Mouse (Mus musculus) c-Kit-positive CD71-negative TER-119-negative erythroid progenitor cells, embryonic 14.5 days (primary cell): Measurements from ENCODE around the gene Efcab3.
"Not testable (repeated sequence)": the region's sequence is repeated elsewhere in the genome, so short reads cannot be mapped to it uniquely, and the experiment has no call there.

ENCODE experiments used
- DNase-seq: peaks from one replicate; pipeline ENCODE4 v3.0.0-alpha.2; 2013; ENCODE audit warnings: low read depth

The Efcab3 gene

DNA sequence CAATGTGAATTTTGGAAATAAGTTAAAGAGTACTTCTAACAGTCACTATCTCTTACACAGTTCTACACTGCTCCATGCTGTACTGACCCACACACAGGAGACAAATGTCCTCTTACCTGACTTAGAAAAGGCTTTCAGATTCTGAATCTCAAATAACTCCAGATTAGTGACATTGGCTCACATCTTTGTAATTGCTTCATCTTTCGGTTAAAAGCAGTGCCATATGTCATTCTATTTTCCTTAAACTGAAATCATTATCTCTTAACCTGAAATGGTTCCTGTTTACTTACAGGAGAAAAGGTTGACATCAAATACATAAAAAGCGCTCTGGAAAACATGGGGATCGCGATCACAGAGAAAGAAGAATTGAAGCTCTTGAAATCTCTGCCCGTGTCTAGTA, at the start of gene Efcab3:
TSS of gene Efcab3 (plus strand) at position 301 of the 400 bp plus-strand sequence.
- no peak for DNase-seq

DNA sequence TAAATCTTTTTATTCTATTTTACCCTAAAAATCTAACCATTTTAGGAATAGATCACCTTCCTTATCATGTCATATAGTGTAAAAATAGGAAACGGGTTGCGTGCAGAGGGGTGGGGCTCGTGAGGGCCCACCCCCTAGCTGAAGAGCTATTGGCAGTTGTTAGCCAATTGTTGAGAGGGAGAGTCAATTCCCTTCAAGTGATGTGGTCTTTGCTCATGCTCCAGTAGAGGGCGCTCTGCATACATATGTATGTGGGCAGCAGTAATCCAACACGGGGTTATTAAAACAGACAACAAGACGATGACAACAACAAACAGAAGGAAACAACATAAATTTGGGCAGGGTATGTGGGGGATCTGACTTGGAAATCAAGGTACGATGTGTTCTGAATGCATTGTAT, 42.3 kb upstream of the Efcab3 start:
- peak; percentile 34 for DNase-seq

- peak; percentile 30 for DNase-seq
Observed at GRCm38 (mm10) chr11:105028744-105029348, 34.5 kb upstream of the Efcab3 start.

DNA sequence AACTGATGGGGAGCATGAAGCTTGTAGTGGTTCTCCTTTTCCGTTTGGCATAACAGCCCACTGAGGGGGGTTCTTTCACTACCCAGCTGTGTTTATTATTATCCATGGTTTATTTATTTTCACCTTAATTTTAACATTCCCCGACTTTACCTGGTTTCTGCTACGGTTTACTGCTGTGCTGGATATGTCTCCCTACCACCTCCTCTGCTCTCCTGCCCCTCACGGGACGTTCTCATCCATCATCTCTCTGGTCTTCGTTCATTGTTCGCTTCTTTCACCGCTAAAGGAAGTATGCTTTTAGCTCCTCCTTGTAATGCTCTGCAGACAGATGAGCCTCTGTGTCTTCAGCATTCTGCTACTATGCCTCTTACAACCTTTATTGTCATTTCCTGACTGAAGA, 33.9 kb upstream of the Efcab3 start:
- DNase-seq = no peak

GRCm38 (mm10) chr11:105030229-105030628, 33.2 kb upstream of the Efcab3 start:
- DNase-seq = no peak

- DNase-seq = no peak
Observed at GRCm38 (mm10) chr11:105031103-105031502, 32.3 kb upstream of the Efcab3 start.

- DNase-seq = no peak
Observed at GRCm38 (mm10) chr11:105035081-105035480, 28.3 kb upstream of the Efcab3 start.

GRCm38 (mm10) chr11:105112448-105112847, 49.1 kb downstream of the Efcab3 start:
- DNase-seq = not testable (repeated sequence)

- DNase-seq = no peak
Observed at GRCm38 (mm10) chr11:105117814-105118213, 54.4 kb downstream of the Efcab3 start.

DNA sequence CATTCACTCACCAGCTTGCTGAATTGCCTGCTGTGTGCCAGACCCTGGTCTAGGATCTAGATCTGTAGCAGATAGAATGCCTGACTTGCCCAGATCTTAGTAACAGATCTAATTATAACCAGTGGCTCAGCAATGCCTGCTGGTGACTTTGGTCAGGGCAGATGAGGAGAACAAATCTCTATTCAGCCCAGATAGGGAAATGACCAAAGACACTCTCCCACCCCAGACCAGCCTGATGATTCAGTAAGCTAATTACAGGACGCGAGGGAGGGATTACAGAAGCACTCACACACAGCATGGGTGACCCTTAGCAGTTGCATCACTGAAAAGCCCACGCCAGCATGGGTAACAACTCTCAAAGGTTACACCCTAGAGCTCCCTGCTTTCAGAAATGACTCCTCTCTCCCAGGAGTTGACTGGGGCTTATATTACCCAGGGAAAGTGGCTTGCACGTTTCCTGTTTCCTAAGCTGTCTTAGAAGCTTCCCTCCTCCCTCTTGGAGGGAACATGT, 57.2 kb downstream of the Efcab3 start:
- no peak for DNase-seq

DNA sequence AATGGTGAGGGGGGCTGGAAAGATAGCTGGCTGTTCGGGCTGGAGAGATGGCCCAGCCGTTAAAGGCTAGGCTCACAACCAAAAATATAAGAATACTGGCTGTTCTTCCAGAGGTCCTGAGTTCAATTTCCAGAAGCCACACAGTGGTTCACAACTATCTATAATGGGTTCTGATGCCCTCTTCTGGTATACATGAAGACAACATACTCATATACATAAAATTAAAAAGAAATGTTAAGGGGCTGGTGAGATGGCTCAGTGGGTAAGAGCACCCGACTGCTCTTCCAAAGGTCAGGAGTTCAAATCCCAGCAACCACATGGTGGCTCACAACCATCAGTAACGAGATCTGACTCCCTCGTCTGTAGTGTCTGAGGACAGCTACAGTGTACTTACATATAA, 58.4 kb downstream of the Efcab3 start:
- DNase-seq = not testable (repeated sequence)

- DNase-seq = peak; percentile 71
Observed at GRCm38 (mm10) chr11:105123986-105124385, 60.6 kb downstream of the Efcab3 start.

DNA sequence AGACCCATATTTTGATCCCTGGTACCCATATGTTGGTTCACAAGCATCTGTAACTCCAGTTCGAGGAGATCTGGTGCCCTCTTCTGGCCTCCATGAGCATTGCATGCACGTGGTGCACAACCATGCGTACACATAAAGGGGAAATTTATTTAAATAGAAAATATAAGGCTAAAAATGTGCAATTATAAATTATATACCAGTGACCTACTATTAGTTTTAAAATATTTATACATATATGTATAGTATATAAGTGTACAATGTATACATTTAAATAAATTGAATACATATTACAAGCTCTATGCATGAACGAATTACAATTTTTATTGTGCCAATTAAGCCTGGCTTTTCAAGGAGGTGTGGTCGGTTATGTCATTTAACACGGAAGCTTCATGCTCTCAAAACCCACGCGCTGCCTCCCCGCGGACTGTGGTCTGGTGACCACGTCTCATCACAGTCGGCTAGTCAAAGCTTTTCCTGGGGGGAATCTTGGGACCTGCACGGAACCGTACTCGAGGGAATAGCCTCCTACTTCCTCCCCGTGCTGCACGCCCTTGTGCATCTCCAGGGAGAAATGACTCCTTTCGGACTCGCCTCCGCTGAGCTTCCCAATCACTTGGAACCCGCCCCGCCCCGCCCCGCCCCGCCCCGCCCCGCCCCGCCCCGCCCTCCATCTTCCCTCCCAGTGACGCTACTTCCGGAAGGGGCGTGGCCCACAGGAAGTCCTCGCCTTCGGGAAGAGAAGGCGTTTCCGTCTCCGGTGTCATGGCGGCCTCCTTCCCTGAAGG, 62.5 kb downstream of the Efcab3 start, which contains the start of gene Mettl2:
TSS of gene Mettl2 (plus strand) at position 691 of the 785 bp plus-strand sequence.
- peak; percentile 79 for DNase-seq

DNA sequence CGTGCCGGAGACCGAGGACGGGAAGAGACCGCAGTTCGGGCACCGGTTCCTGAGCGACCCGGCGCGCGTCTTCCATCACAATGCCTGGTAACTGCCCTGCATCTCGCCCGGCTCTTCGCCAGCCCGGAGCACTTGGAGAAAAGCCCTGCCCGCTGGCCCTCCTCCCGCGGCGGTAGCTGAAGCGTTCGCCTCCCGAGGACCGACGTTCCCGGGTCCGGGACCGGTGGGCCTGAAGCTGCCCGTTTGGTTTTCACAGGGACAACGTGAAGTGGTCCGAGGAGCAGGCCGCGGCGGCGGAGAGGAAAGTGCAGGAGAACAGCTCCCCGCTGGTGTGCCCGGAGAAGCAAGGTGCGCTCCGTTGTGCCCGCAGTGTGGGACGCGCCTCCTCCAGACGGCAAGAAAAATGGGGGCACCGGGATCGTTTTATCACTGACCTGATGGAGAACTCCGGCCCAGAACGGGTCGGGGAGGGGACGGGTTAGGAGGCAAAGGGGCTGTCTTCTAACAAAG, 63.2 kb downstream of the Efcab3 start:
- no peak for DNase-seq

DNA sequence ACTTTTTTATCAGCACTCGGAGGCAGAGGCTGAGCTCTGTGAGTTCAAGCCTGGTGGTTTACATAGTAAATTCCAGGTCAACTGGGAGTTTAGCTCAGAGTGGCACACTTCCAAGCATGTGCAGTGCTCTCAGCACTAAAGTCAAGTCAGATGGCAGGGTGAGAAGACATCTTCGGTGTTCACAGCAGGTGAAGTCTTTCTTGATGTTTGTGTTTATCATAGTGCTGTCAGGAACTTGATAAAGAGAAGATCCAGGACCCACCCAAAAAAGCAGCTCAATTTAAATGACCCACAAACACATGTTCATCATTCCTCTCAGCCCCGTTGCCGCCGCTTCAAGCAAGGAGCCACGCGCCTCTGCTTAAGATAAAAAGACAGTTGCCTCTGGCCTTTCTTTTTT, 72.3 kb downstream of the Efcab3 start:
- no peak for DNase-seq

DNA sequence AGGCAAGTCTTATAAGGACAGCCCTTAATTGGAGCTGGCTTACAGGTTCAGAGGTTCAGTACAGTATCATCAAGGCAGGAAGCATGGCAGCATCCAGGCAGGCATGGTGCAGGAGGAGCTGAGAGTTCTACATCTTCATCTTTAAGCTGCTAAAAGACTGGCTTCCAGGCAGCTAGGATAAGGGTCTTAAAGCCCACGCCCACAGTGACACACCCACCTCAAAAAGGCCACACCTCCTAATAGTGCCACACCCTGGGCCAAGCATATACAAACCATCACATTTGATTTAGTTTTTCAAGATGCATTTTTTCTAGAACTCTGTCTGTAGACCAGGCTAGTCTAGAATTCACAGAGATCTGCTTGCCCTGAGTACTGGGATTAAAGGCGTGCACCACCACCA, 73.9 kb downstream of the Efcab3 start:
- not testable (repeated sequence) for DNase-seq

GRCm38 (mm10) chr11:105140512-105140911, 77.1 kb downstream of the Efcab3 start:
- DNase-seq = not testable (repeated sequence)

- no peak for DNase-seq
Observed at GRCm38 (mm10) chr11:105141115-105141514, 77.7 kb downstream of the Efcab3 start.

- no peak for DNase-seq
Observed at GRCm38 (mm10) chr11:105143564-105143963, 80.2 kb downstream of the Efcab3 start.

GRCm38 (mm10) chr11:105144084-105144483, 80.7 kb downstream of the Efcab3 start:
- no peak for DNase-seq

GRCm38 (mm10) chr11:105144508-105145210, 81.3 kb downstream of the Efcab3 start:
- no peak for DNase-seq

DNA sequence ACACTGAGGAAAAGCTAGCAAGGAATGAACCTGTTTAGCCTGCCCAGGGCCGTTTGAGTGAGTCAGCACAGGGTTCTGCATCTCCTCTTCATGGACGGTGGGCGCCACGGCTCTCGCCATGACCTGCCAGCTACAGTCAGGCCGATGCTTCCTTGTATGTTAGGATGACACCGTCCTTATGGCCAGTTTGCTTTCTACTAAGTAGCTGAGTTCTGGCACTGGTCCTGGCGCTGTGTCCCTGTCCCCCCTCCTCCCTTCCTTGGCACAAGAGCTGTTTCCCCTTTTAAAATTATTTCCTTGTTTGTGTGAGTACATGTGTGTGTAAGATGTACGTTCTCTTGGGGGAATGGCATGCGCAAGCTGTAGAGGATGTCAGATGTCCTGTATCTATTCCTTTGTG, 81.8 kb downstream of the Efcab3 start:
- DNase-seq = no peak
